8 mouse cellular contexts compared by ENCODE assay signal in the genomic region with DNA sequence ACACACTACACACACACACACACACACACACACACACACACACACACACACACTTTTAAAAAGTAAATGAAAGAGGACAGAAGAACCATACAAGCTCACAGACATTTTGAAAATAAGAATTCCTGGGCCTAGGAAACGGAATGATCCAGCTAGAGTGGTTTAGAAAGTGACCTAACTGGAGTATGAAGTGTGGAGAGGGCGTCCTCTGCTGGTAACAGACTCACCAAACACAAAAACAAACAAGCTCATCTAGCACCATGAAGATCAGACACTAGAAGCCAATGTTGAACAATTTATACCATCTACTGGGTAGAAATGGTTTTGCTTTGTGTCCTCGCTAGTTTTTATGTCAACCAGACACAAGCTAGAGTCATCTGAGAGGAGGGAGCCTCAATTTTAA. TPM values are rescaled to one million over a fixed set of nuclear protein-coding genes. Genes with fewer than 3 reads are reported as not detected.
A peak's percentile ranks its signal among the peaks of the same experiment; 100 is the strongest.
DNase-seq lines count a peak whose midpoint lies in the region; ATAC-seq and TF ChIP-seq lines count a peak whose summit lies in the region.

No protein-coding gene starts in this region.

- H3K9me3 ChIP-seq in ES-E14 (ENCODE audit: control insufficient read depth, insufficient read depth, low read depth, low read length): no peaks in the 10 kb centered on the region
- H3K9me3 ChIP-seq in liver, embryonic 13.5 days (replicated peaks): no peaks in the 10 kb centered on the region

- intact Hi-C loops in left cerebral cortex, adult 2 months (cut with DNase I): loop anchor here (5.0 kb wide), 1 partner anchor 242 kb away; no protein-coding TSS in a partner anchor

- H3K4me3 ChIP-seq in left cerebral cortex, adult 2 months: no peak overlapping the region
- H3K4me3 ChIP-seq in ES-E14 (ENCODE audit: insufficient read depth in 1 of 2, low read depth in 1 of 2, low read length in 2 of 2, poor library complexity in 1 of 2, severe bottlenecking in 1 of 2): no peak overlapping the region
- H3K4me3 ChIP-seq in liver, embryonic 13.5 days (replicated peaks): no peak overlapping the region

- peak; percentile 59 for TF ChIP-seq CTCF in left cerebral cortex, adult 2 months (IDR thresholded peaks at IDR 0.05)

- H3K36me3 ChIP-seq in ES-E14 (ENCODE audit: control insufficient read depth, insufficient read depth, low read length, poor library complexity, severe bottlenecking): no peaks in the 10 kb centered on the region
- no peaks in the 10 kb centered on the region for H3K36me3 ChIP-seq in liver, embryonic 13.5 days

- H3K4me2 ChIP-seq in liver, embryonic 13.5 days: no peak overlapping the region

- no peaks in the 10 kb centered on the region for H3K27me3 ChIP-seq in liver, embryonic 13.5 days

- 17% methylated on average over 3 of the region's 3 CpGs for WGBS in liver, embryonic 13.5 days (ENCODE audit: insufficient replicate concordance)

- H3K4me1 ChIP-seq in ES-E14 (ENCODE audit: control insufficient read depth in 2 of 2, insufficient read depth in 2 of 2, low read length in 2 of 2, poor library complexity in 1 of 2): no peaks in the 10 kb centered on the region
- H3K4me1 ChIP-seq in liver, embryonic 13.5 days (replicated peaks): peaks cover 34% of the 10 kb centered on the region

- DNase-seq in left cerebral cortex, adult 2 months (ENCODE audit: extremely low spot score in 1 of 2, low spot score in 2 of 2): peak in 1 of 2 experiments; percentile 18
- no peak for DNase-seq in left cerebral cortex, adult 8-10 months (ENCODE audit: low spot score in 2 of 2)
- DNase-seq in ES-E14 (ENCODE audit: low read depth, low spot score): peak; percentile 47
- DNase-seq in adrenal gland, postnatal 10 days: peak; percentile 50
- DNase-seq in embryo, embryonic 9.5 days (ENCODE audit: extremely low spot score): peak; percentile 17
- peak; percentile 40 for DNase-seq in liver, embryonic 13.5 days
- DNase-seq in ovary, postnatal 10 days (ENCODE audit: low spot score): no peak
- no peak for DNase-seq in thymus, postnatal 0 days (ENCODE audit: low spot score)

- in situ Hi-C loops in ES-E14 (cut with MboI; ENCODE audit: low sequenced_read_pairs in 2 of 2, unreplicated experiment in 2 of 2): loop anchor here in 1 of 2 experiments (10.0 kb wide), 1 partner anchor 250 kb away; no protein-coding TSS in a partner anchor

- H3K9ac ChIP-seq in ES-E14 (ENCODE audit: insufficient read depth, low read depth, low read length, poor library complexity, severe bottlenecking): no peak overlapping the region
- H3K9ac ChIP-seq in liver, embryonic 13.5 days: no peak overlapping the region

- 0 out of 2 replicates have a peak, but pooled peaks have one; percentile 26 for ATAC-seq in liver, embryonic 13.5 days (ENCODE audit: low read depth)

- H3K27ac ChIP-seq in left cerebral cortex, adult 2 months: no peak overlapping the region
- H3K27ac ChIP-seq in ES-E14 (ENCODE audit: insufficient read depth, low read depth, low read length, poor library complexity, severe bottlenecking): no peak overlapping the region
- peak overlapping the region; percentile 34; the same call in 1 of the 2 replicates for H3K27ac ChIP-seq in liver, embryonic 13.5 days

TF ChIP-seq in ES-E14, 5 proteins besides CTCF, POLR2A, EP300 and RAD21:
- peak; percentile 97 for TF ChIP-seq ZC3H11A (IDR thresholded peaks at IDR 0.05; ENCODE audit: borderline replicate concordance, low read depth, low read length)
- TF ChIP-seq CHD2 (IDR thresholded peaks at IDR 0.05; ENCODE audit: low read depth, low read length): no peak

RNA-seq across cellular contexts. Expression of a gene that starts 7.9 kb away (rescaled TPM):
- 1 to 10 TPM; 2.1 to 2.4 TPM for total RNA-seq in left cerebral cortex, adult 2 months (2021)
- 1 to 10 TPM; 2.6 to 5.1 (median 4.7) TPM for total RNA-seq in left cerebral cortex, adult 8-10 months (2022)
- total RNA-seq in ES-E14 (2012; rRNA removed): 18.7 and 24.1 TPM in 2 replicates
- total RNA-seq in adrenal gland, postnatal 10 days (2021): 1 to 10 TPM; 3.3 to 3.7 TPM
- 17.9 and 25.0 TPM in 2 replicates for polyA plus RNA-seq in liver, embryonic 13.5 days (2015; fragmentation: Nextera tagmentation; extraction: Ambion mirVana)
- 1.7 and 2.4 TPM in 2 replicates for polyA plus RNA-seq in thymus, postnatal 0 days (2015; fragmentation: Nextera tagmentation; extraction: Ambion mirVana)

RNA-seq across cellular contexts. Expression of a gene that starts 29.1 kb away (rescaled TPM):
- total RNA-seq in left cerebral cortex, adult 2 months (2021): 10 to 100 TPM; 58.7 to 62.6 TPM
- total RNA-seq in left cerebral cortex, adult 8-10 months (2022): 10 to 100 TPM; 59.9 to 70.4 (median 61.9) TPM
- total RNA-seq in ES-E14 (2012; rRNA removed): 8.2 and 18.0 TPM in 2 replicates
- 10 to 100 TPM; 72.0 to 83.0 TPM for total RNA-seq in adrenal gland, postnatal 10 days (2021)
- 73.0 and 84.8 TPM in 2 replicates for polyA plus RNA-seq in liver, embryonic 13.5 days (2015; fragmentation: Nextera tagmentation; extraction: Ambion mirVana)
- polyA plus RNA-seq in thymus, postnatal 0 days (2015; fragmentation: Nextera tagmentation; extraction: Ambion mirVana): 48.3 and 54.1 TPM in 2 replicates

Comparison
In these comparisons a context has a peak if more than half of its experiments do, and no peak if none do; other contexts are left out.
1. DNase-seq: peak in ES-E14 (single experiment), adrenal gland, postnatal 10 days (single experiment), embryo, embryonic 9.5 days (single experiment) and liver, embryonic 13.5 days (single experiment); none in left cerebral cortex, adult 8-10 months (0 of 2), ovary, postnatal 10 days (single experiment) and thymus, postnatal 0 days (single experiment).